Mouse (Mus musculus) lung, postnatal 4 days (tissue): ENCODE data around the gene Nop14.
"Not testable (repeated sequence)": the region's sequence is repeated elsewhere in the genome, so short reads cannot be mapped to it uniquely, and the experiment has no call there.

Experiments
- DNase-seq, 2 experiments: peaks; one replicate each; pipeline ENCODE4 v3.0.0; 2021

The Nop14 gene

GRCm38 (mm10) chr5:34609966-34610365 lies 50.0 kb downstream of the Nop14 start:
- no peak for DNase-seq

- no peak for DNase-seq
Measured at GRCm38 (mm10) chr5:34608226-34608625, 51.7 kb downstream of the Nop14 start.

GRCm38 (mm10) chr5:34607100-34607880 lies 52.7 kb downstream of the Nop14 start:
- DNase-seq = no peak

GRCm38 (mm10) chr5:34604576-34604975 lies 55.4 kb downstream of the Nop14 start:
- no peak for DNase-seq

- no peak for DNase-seq
Measured at GRCm38 (mm10) chr5:34593202-34593727, 66.7 kb downstream of the Nop14 start.

GRCm38 (mm10) chr5:34592666-34593065 lies 67.3 kb downstream of the Nop14 start:
- no peak for DNase-seq

GRCm38 (mm10) chr5:34592224-34592623 lies 67.7 kb downstream of the Nop14 start:
- DNase-seq = not testable (repeated sequence)

- DNase-seq = no peak
Measured at GRCm38 (mm10) chr5:34591388-34592004, 68.5 kb downstream of the Nop14 start.

- no peak for DNase-seq
Measured at GRCm38 (mm10) chr5:34590702-34591101, 69.2 kb downstream of the Nop14 start.

GRCm38 (mm10) chr5:34590059-34590458 lies 69.9 kb downstream of the Nop14 start:
- no peak for DNase-seq
